Mouse (Mus musculus) mouse trophoblast stem cell (cell line): ENCODE measurements around the gene Gltp.

Source experiments
- in situ Hi-C, 2 experiments: fragments of 300-500 bp; cut with MseI, MboI; formaldehyde crosslinking; loops; 2 replicates in 1 of 2; 3 replicates in 1 of 2; pipeline ENCODE4 v1.15.1; 2025

The Gltp gene

GRCm38 (mm10) chr5:114690633-114691567 lies at the start of gene Gltp:
Gene Gltp (minus strand): TSS chr5:114690984.
- in situ Hi-C loops: no loop called here

DNA sequence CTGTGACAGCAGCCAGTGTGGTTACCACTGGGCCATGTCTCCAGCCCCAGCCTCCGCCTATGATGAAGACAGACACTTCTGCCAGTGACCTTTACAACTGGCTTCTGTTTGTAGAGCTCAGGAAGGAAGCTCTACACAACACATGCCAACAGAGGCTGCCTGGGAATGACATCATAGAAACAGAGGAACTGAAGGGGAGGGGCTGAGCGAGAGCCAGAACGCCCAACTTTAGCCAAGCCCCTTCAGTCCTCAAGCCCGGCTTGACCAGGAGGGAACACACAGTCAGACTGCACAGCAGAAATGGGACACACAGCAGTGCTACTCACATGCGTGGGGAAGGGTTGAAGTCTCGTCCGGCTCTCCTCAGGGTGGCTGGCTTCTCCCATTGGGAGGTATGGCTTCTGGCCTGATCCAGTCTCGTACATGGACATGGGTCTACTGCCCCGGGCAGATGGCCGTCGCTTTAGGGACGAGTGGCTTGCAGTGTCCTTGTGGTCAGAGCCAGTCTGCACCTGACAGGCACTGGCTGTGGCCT lies 48.0 kb upstream of the Gltp start:
- in situ Hi-C loops: no loop called here

- in situ Hi-C loops: no loop called here
Measured at GRCm38 (mm10) chr5:114737090-114737887, 46.5 kb upstream of the Gltp start.

GRCm38 (mm10) chr5:114733606-114734005 lies 42.8 kb upstream of the Gltp start:
- in situ Hi-C loops: no loop called here

DNA sequence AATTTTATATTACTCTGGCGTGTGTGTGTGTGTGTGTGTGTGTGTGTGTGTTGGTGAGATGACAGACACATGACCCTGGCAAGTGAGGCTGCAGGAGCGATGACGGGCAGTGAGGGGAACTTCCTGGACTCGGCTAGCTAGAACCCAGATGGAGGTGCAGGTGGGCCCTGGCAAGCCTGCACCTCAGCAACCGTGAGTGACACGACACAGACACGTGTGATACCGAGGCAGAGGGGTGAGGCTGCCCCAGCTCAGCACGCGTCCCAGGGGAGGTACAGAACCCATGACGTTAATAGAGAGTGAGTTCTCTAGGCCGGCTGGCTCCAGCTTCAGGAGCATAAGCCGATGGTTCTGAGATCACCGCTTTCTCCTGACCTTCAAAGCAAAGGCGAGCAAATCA lies 41.2 kb upstream of the Gltp start:
- in situ Hi-C loops: no loop called here

GRCm38 (mm10) chr5:114731498-114731897 lies 40.7 kb upstream of the Gltp start:
- in situ Hi-C loops: no loop called here

GRCm38 (mm10) chr5:114730129-114730528 lies 39.3 kb upstream of the Gltp start:
- in situ Hi-C loops: no loop called here

DNA sequence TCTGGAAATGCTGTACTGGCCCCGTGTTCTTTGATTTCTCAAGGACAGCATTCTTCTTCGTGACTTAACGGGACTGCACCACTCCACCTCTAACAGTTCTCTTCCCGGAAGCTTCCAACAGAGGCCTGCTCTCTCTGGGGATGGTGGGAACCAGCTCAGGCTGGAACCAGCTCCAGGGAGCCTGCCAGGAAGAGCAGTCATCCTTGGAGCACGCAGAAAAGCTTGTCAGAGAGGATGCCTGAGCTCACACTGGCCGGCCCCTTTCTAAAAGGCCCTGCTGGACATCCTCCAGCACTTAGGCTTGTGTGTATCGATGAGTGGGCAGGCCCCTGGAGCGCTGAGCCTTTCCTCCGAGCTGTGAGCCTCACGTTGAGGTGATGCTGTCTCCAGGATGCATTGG lies 37.4 kb upstream of the Gltp start:
- in situ Hi-C loops: no loop called here

DNA sequence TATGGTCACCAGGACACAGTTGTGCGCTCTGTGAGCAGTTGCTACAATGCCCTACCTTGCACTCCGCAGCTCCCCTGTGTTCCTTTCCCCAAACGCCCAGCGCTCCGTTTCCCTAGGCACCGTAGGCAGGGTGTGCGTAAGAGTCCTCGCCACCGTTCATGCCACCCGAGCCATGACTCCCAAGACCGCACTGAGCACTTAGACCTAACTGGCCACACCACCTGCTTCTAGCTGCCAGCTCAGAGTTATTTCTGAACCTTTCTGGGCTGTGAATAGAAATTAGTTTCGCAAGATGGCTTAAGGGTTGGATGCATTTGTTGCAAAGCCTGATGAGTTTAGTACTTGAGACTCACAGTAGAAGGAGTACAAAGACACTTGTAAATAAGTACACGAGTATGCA lies 32.1 kb upstream of the Gltp start:
- in situ Hi-C loops: no loop called here

- in situ Hi-C loops: no loop called here
Measured at GRCm38 (mm10) chr5:114721969-114722368, 31.2 kb upstream of the Gltp start.

GRCm38 (mm10) chr5:114720784-114721183 lies 30.0 kb upstream of the Gltp start:
- in situ Hi-C loops: no loop called here

- in situ Hi-C loops: no loop called here
Measured at GRCm38 (mm10) chr5:114719928-114720270, 29.1 kb upstream of the Gltp start.

- in situ Hi-C loops: no loop called here
Measured at GRCm38 (mm10) chr5:114719003-114719927, 28.5 kb upstream of the Gltp start.

GRCm38 (mm10) chr5:114718483-114718882 lies 27.7 kb upstream of the Gltp start:
- in situ Hi-C loops: no loop called here

- in situ Hi-C loops: no loop called here
Measured at GRCm38 (mm10) chr5:114717937-114718336, 27.2 kb upstream of the Gltp start.

GRCm38 (mm10) chr5:114717292-114717691 lies 26.5 kb upstream of the Gltp start:
- in situ Hi-C loops: no loop called here

GRCm38 (mm10) chr5:114714551-114714950 lies 23.8 kb upstream of the Gltp start:
- in situ Hi-C loops: no loop called here

DNA sequence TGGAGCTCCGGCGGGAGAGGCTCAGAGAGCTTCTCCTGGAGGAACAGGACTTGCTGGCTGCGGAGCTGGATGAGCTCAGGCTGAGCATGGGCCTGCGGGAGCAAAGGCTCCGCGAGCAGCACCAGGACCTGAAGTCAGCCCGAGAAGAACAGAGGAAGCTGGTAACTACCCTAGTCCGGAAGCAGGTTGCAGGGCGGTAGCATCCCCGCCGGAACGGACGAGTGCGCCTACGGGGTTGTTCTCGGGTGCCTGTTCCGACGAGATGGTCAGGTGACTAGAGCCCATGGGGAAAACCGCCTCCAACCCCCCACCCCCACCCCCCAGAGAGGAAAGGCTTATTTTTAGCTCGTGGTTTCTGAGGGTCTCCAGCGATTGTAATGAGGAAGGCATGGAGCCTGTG lies 18.6 kb upstream of the Gltp start:
- in situ Hi-C loops: no loop called here

DNA sequence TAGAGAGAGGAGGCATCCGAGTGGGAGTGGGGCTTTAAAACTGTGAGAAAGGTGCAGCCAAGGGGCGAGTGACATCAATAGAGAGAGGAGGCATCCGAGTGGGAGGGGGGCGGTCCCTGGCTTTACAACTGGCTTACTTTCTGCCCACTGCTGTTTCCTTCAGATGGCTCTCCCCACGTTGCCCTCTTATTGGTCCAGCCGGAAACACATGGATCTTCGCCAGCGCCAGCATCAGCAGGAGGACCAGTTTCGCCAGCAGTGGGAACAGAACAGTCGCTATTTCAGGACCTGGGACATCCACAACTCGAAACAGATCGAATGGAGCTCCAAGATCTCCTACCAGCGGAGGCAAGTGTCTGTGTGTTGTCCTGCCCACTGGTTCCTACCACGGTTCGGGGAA lies 17.7 kb upstream of the Gltp start:
- in situ Hi-C loops: no loop called here

DNA sequence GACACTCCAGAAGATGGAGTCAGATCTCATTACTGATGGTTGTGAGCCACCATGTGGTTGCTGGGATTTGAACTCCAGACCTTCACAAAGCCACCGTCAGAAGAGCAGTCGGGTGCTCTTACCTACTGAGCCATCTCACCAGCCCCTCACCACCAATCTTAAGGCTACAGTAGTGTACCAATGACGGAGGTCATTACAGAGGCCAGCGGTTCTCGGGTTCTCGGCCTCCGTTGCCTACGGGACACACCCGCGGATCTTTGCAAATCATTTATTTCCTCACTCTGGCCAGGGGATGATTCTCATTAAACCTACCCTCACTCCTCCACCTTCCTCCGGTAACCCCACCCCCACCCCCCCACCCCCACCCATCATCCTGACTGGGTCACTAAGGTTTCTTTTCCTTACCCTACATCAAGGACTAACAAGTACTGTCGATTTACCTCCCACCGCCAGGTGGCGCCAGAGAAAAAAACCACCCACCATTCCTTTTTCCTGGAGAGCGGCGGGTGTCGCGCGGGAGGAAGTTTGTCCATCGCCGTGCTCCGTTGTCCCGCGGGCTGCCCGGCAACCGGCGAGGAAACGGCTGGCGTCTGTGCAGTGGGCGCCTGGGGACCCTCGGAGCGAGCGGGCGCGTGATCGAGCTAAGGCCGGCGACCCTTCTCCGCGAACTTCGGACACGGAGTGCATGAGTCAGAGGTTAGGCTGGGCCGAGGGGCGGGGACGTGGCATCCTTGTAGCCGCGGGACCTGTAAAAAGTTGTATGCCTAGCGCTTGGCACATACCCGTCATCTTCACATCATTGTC lies 16.7 kb upstream of the Gltp start, which contains the start of gene Tchp:
Gene Tchp, plus strand, starts transcription at position 496 of the 804 bp plus-strand sequence.
- in situ Hi-C loops: no loop called here
